Mouse (Mus musculus): ENCODE measurements around the gene Ccnd2. TPM values are rescaled to one million over a fixed set of nuclear protein-coding genes. Genes with fewer than 3 reads are reported as not detected.

Ccnd2 gene
- polyA plus RNA-seq, 2 experiments = 143 to 1,147 TPM

DNA sequence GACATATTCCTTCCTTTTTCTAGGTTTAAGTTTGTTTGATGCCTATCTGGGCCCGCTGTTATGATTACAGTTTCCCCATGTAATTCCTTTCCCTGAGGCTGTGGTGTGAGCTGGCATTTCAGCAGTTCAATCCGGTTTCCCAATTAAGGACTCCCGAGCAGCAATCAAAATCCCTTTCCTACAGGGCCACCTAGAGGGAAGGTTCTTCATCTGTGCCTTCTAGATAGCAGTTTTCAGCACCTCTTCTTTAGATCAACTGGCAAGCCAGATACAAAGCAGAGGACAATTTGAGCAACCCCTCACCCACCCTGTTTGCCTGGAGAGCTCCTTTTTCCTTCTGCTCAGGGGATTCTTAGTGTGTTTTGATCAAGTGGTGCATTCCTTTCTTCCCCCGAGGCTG, 65.3 kb downstream of the Ccnd2 start:
- DNase-seq (ENCODE audit: low spot score) (no peak), ATAC-seq (ENCODE audit: low FRiP score, low read depth) (no peak)
- TF ChIP-seq POLR2A (IDR thresholded peaks at IDR 0.05; ENCODE audit: borderline replicate concordance, extremely low read depth, insufficient read depth, insufficient read length) = no peak
- 64% methylated on average over 4 of the region's 4 CpGs for WGBS
- no peak overlapping the region for H3K9ac ChIP-seq (ENCODE audit: low read depth, low read length, severe bottlenecking)
- no peak overlapping the region for H3K4me3 ChIP-seq (replicated peaks; ENCODE audit: low read length)
- H3K9me3 ChIP-seq (ENCODE audit: control insufficient read depth, low read length) = no peaks in the 10 kb centered on the region
- H3K27ac ChIP-seq (replicated peaks; ENCODE audit: low read depth, low read length) = no peak overlapping the region
- H3K36me3 ChIP-seq (ENCODE audit: control insufficient read depth, insufficient read depth, low read length) = peaks cover 7% of the 10 kb centered on the region; the same call in 1 of the 2 replicates
- H3K27me3 ChIP-seq (ENCODE audit: control insufficient read depth, insufficient read depth, low read length) = no peaks in the 10 kb centered on the region
- H3K4me1 ChIP-seq (ENCODE audit: control insufficient read depth, insufficient read depth, low read length) = no peaks in the 10 kb centered on the region
- no peak overlapping the region for H3K4me2 ChIP-seq (replicated peaks; ENCODE audit: low read depth, low read length, severe bottlenecking)

DNA sequence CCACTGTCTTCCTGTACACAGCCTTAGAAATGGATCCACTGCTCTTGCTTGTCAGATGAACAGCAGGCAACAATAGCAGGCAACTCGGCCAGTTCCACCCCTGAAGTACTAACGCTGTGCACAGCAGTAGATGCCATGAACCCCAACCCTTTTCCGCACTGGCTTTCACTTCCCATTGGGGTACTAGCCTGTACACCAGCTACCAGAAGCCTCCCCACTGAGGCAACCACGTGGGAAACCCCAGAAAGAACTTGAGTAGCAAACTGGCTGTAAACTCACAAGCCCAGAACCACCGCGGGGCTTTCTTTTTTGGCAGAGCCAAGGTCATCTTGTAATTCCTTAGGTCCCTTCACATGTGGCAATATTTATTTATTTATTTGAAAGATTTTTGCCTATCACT, 70.2 kb downstream of the Ccnd2 start:
- no peak for TF ChIP-seq POLR2A (IDR thresholded peaks at IDR 0.05; ENCODE audit: borderline replicate concordance, extremely low read depth, insufficient read depth, insufficient read length)
- no peak overlapping the region for H3K9ac ChIP-seq (ENCODE audit: low read depth, low read length, severe bottlenecking)
- DNase-seq (ENCODE audit: low spot score) (no peak), ATAC-seq (ENCODE audit: low FRiP score, low read depth) (no peak)
- no peaks in the 10 kb centered on the region for H3K4me1 ChIP-seq (ENCODE audit: control insufficient read depth, insufficient read depth, low read length)
- H3K4me3 ChIP-seq (replicated peaks; ENCODE audit: low read length) = no peak overlapping the region
- no peak overlapping the region for H3K27ac ChIP-seq (replicated peaks; ENCODE audit: low read depth, low read length)
- no peaks in the 10 kb centered on the region for H3K27me3 ChIP-seq (ENCODE audit: control insufficient read depth, insufficient read depth, low read length)
- no peak overlapping the region for H3K4me2 ChIP-seq (replicated peaks; ENCODE audit: low read depth, low read length, severe bottlenecking)
- no peaks in the 10 kb centered on the region for H3K9me3 ChIP-seq (ENCODE audit: control insufficient read depth, low read length)
- WGBS = 73% methylated on average over 6 of the region's 6 CpGs
- no peaks in the 10 kb centered on the region for H3K36me3 ChIP-seq (ENCODE audit: control insufficient read depth, insufficient read depth, low read length)

DNA sequence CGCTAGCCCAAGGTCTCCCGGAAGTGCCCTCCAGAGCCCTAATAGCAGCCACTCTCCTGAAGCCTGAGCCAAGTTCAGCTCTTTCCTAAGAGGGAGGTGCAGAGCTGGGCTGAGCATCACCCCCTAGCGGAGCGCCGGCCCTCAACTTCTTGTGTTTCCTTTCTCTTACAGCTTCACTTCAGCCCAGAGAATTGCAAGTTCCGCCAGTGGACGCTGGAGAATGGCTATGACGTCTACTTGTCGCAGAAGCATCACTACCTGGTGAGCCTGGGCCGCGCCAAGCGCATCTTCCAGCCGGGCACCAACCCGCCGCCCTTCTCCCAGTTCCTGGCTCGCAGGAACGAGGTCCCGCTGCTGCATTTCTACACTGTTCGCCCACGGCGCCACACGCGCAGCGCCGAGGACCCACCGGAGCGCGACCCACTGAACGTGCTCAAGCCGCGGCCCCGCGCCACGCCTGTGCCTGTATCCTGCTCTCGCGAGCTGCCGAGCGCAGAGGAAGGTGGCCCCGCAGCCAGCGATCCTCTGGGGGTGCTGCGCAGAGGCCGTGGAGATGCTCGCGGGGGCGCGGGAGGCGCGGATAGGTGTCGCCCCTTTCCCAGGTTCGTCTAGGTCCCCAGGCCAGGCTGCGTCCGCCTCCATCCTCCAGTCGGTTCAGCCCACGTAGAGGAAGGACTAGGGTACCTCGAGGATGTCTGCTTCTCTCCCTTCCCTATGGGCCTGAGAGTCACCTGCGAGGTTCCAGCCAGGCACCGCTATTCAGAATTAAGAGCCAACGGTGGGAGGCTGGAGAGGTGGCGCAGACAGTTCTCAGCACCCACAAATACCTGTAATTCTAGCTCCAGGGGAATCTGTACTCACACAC, 71.9 kb downstream of the Ccnd2 start:
- peak; percentile 36; the same call in 1 of the 2 replicates for TF ChIP-seq POLR2A (IDR thresholded peaks at IDR 0.05; ENCODE audit: borderline replicate concordance, extremely low read depth, insufficient read depth, insufficient read length)
- Histone ChIP-seq H3K36me3 (ENCODE audit: control insufficient read depth, insufficient read depth, low read length) (no peaks in the 10 kb centered on the region), H3K4me3 (replicated peaks; ENCODE audit: low read length) (peak overlapping the region; percentile 56), H3K4me2 (replicated peaks; ENCODE audit: low read depth, low read length, severe bottlenecking) (peak overlapping the region; percentile 95), H3K27ac (replicated peaks; ENCODE audit: low read depth, low read length) (0 out of 2 replicates have a peak overlapping the region, but pooled peaks have one; percentile 38), H3K9ac (ENCODE audit: low read depth, low read length, severe bottlenecking) (peak overlapping the region; percentile 75), H3K4me1 (ENCODE audit: control insufficient read depth, insufficient read depth, low read length) (no peaks in the 10 kb centered on the region), H3K9me3 (ENCODE audit: control insufficient read depth, low read length) (no peaks in the 10 kb centered on the region), H3K27me3 (ENCODE audit: control insufficient read depth, insufficient read depth, low read length) (no peaks in the 10 kb centered on the region)
- peak; percentile 88 for ATAC-seq (ENCODE audit: low FRiP score, low read depth)
- peak; percentile 83 for DNase-seq (ENCODE audit: low spot score)
- WGBS = 1% methylated on average over 57 of the region's 59 CpGs

Other genes starting within 250 kb of the Ccnd2 start
- gene Dyrk4, start 230.4 kb downstream of the Ccnd2 start, polyA plus RNA-seq (2012; rRNA removed) = 0.03 and 0.08 TPM in 2 replicates
- gene Dyrk4, start 230.4 kb downstream of the Ccnd2 start, polyA plus RNA-seq (2014; fragmentation: Nextera tagmentation; extraction: Ambion mirVana) = not detected in 2 replicates
- gene Rad51ap1, start 212.6 kb downstream of the Ccnd2 start, polyA plus RNA-seq (2012; rRNA removed) = 46.3 and 55.8 TPM in 2 replicates
- gene Rad51ap1, start 212.6 kb downstream of the Ccnd2 start, polyA plus RNA-seq (2014; fragmentation: Nextera tagmentation; extraction: Ambion mirVana) = 50.6 and 52.7 TPM in 2 replicates
- gene D6Wsu163e, start 212.2 kb downstream of the Ccnd2 start, polyA plus RNA-seq (2012; rRNA removed) = 11.1 and 12.2 TPM in 2 replicates
- 12.4 and 16.6 TPM in 2 replicates for gene D6Wsu163e, start 212.2 kb downstream of the Ccnd2 start, polyA plus RNA-seq (2014; fragmentation: Nextera tagmentation; extraction: Ambion mirVana)
- 2.8 and 2.9 TPM in 2 replicates for gene Fgf6, start 136.6 kb downstream of the Ccnd2 start, polyA plus RNA-seq (2012; rRNA removed)
- 2.3 and 2.5 TPM in 2 replicates for gene Fgf6, start 136.6 kb downstream of the Ccnd2 start, polyA plus RNA-seq (2014; fragmentation: Nextera tagmentation; extraction: Ambion mirVana)
- 0.17 and 0.24 TPM in 2 replicates for gene Fgf23, start 79.3 kb downstream of the Ccnd2 start, polyA plus RNA-seq (2012; rRNA removed)
- not detected in 2 replicates for gene Fgf23, start 79.3 kb downstream of the Ccnd2 start, polyA plus RNA-seq (2014; fragmentation: Nextera tagmentation; extraction: Ambion mirVana)
- gene Tigar, start 42.6 kb downstream of the Ccnd2 start, polyA plus RNA-seq (2012; rRNA removed) = 3.4 and 4.1 TPM in 2 replicates
- 3.2 and 3.3 TPM in 2 replicates for gene Tigar, start 42.6 kb downstream of the Ccnd2 start, polyA plus RNA-seq (2014; fragmentation: Nextera tagmentation; extraction: Ambion mirVana)